Mouse (Mus musculus): ENCODE measurements around the gene Dgcr2. TPM values are rescaled to one million over a fixed set of nuclear protein-coding genes. Genes with fewer than 3 reads are reported as not detected.

The Dgcr2 gene
- polyA plus RNA-seq, 1 experiment from 2014 or later = 110 TPM

DNA sequence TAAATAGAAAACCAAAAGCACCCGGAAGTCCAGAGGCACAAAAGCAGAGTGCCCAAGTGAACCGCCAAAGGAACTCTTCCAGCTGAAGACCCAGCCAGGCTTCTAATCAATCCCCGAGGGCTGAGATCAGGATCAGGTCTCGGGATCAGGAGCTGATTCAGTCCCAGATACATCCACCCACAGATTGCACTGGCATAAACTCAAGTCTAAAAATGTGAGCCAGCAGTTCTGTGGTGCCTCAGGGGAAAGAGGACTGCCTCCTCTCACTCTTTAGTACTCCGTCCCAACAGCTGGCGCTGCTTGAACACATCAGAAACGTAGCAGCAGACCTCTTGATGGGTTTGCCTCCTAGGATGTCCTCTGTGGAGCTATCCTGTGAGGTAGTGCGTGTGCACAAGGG, 81.8 kb downstream of the Dgcr2 start:
- no peak overlapping the region for H3K27ac ChIP-seq (ENCODE audit: low read depth, low read length)
- H3K9me3 ChIP-seq (ENCODE audit: control insufficient read depth, low read length) = no peaks in the 10 kb centered on the region
- no peaks in the 10 kb centered on the region for H3K36me3 ChIP-seq (ENCODE audit: control insufficient read depth, insufficient read depth, low read length)
- WGBS = 83% methylated on average over 8 of the region's 8 CpGs
- H3K4me2 ChIP-seq (ENCODE audit: low read depth) = no peak overlapping the region
- H3K4me3 ChIP-seq (ENCODE audit: low read depth, low read length) = no peak overlapping the region
- no peak overlapping the region for H3K9ac ChIP-seq (ENCODE audit: low read length)
- peak; percentile 11 for DNase-seq (ENCODE audit: low spot score)
- H3K27me3 ChIP-seq (ENCODE audit: control insufficient read depth, insufficient read depth, low read length) = peaks cover 10% of the 10 kb centered on the region
- ATAC-seq (ENCODE audit: insufficient read depth, low FRiP score, low TSS enrichment) = no peak
- no peaks in the 10 kb centered on the region for H3K4me1 ChIP-seq (ENCODE audit: control insufficient read depth, insufficient read depth, low read length)

DNA sequence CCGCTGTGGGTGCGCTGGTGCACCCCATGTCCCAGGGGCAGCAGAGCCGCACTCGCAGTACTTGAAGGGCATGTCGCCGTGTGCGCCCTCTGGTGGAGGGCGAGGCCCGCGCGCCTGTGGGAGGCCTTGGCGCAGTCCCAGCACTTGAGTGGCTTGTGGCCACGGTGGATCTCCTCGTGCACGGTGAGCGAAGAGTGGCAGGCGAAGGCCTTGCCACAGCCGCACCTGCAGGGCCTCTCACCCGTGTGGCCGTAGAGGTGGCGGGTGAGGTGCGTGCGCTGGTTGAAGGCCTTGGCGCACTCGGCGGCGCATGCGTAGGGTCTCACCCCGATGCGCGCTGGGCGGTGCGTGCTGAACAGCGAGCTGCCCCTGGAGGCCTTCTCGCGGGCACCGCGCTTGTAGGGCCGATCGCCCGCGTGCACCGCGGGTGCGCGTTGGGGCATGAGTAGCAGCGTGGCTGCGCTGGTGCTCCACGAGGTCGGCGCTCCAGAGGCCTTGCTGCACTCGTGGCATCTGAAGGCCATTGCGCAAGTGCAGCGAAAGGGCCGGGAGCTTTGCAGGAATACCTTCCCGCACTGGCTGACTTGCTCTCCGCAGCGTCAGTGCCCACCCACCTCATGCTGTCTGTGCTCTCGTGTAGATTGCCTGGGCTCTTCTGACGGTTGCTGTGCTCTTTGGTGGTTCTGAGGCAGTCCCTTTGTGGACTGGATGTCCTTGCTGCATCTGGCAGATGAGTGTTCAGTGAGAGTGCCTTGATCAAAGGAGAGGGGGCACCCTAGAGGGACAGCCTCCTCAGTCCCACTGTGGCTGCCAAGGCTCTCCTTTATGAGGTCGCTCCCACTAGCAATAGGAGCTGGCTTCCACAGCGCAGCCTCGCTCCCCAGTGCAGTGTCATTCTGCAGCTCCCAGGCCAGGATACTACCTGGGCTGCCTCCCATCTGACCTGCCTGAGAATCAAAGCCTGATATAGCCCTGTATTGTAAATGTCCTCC, 82.7 kb downstream of the Dgcr2 start:
- H3K27me3 ChIP-seq (ENCODE audit: control insufficient read depth, insufficient read depth, low read length) = peaks cover 13% of the 10 kb centered on the region
- H3K4me2 ChIP-seq (ENCODE audit: low read depth) = peak overlapping the region; percentile 79
- peak overlapping the region; percentile 61 for H3K9ac ChIP-seq (ENCODE audit: low read length)
- H3K4me3 ChIP-seq (ENCODE audit: low read depth, low read length) = peak overlapping the region; percentile 41
- H3K4me1 ChIP-seq (ENCODE audit: control insufficient read depth, insufficient read depth, low read length) = no peaks in the 10 kb centered on the region
- DNase-seq (ENCODE audit: low spot score) (peak; percentile 87), ATAC-seq (ENCODE audit: insufficient read depth, low FRiP score, low TSS enrichment) (peak; percentile 88)
- H3K27ac ChIP-seq (ENCODE audit: low read depth, low read length) = no peak overlapping the region
- H3K9me3 ChIP-seq (ENCODE audit: control insufficient read depth, low read length) = no peaks in the 10 kb centered on the region
- 2% methylated on average over 63 of the region's 63 CpGs for WGBS
- no peaks in the 10 kb centered on the region for H3K36me3 ChIP-seq (ENCODE audit: control insufficient read depth, insufficient read depth, low read length)

DNA sequence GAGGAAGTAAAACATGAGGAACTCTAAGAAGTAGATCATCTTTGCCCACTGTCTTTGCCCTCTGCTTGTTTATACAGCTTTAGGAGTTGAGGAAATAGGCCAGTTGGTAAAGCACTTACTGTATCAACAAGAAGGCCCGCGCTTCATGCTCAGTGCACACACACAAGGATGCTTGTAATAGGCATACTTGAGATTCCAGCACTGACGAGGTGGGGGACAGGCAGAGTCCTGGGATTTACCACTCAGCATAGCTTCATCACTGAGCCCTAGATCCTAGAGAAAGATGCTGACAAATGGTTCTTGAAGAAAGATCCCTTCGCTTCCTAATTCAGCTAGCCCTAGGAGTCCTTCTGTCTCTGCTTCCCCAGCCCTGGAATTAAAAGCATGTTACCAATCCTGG, 85.2 kb downstream of the Dgcr2 start:
- WGBS = 47% methylated on average over 4 of the region's 4 CpGs
- peaks cover 6% of the 10 kb centered on the region; the same call in 1 of the 2 replicates for H3K4me1 ChIP-seq (ENCODE audit: control insufficient read depth, insufficient read depth, low read length)
- H3K9me3 ChIP-seq (ENCODE audit: control insufficient read depth, low read length) = no peaks in the 10 kb centered on the region
- no peak overlapping the region for H3K4me2 ChIP-seq (ENCODE audit: low read depth)
- H3K27me3 ChIP-seq (ENCODE audit: control insufficient read depth, insufficient read depth, low read length) = peaks cover 21% of the 10 kb centered on the region
- H3K36me3 ChIP-seq (ENCODE audit: control insufficient read depth, insufficient read depth, low read length) = no peaks in the 10 kb centered on the region
- DNase-seq (ENCODE audit: low spot score) (no peak), ATAC-seq (ENCODE audit: insufficient read depth, low FRiP score, low TSS enrichment) (no peak)
- H3K9ac ChIP-seq (ENCODE audit: low read length) = no peak overlapping the region
- H3K4me3 ChIP-seq (ENCODE audit: low read depth, low read length) = no peak overlapping the region
- no peak overlapping the region for H3K27ac ChIP-seq (ENCODE audit: low read depth, low read length)

DNA sequence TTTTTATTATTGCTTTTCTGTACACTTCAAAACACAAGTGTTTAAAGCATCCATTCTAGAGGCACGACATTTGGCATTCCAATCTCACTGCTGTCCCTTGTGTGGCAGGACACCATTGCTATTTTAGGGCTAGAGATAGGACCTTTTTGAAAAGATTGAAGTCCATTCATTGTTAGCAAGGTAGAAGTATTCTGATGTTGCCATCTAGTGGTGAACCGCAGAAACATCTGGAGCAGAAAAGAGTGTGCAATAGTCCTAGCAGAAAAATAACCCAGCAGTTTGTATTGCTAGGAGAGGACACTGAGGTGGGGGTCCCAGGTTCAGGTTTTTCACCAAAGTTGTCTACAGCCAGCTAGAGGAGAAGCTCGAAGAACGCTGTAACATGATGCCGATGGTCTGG, 86.2 kb downstream of the Dgcr2 start:
- Histone ChIP-seq H3K4me2 (ENCODE audit: low read depth) (no peak overlapping the region), H3K27ac (ENCODE audit: low read depth, low read length) (no peak overlapping the region), H3K9ac (ENCODE audit: low read length) (no peak overlapping the region), H3K9me3 (ENCODE audit: control insufficient read depth, low read length) (no peaks in the 10 kb centered on the region), H3K36me3 (ENCODE audit: control insufficient read depth, insufficient read depth, low read length) (no peaks in the 10 kb centered on the region), H3K4me1 (ENCODE audit: control insufficient read depth, insufficient read depth, low read length) (peaks cover 12% of the 10 kb centered on the region), H3K4me3 (ENCODE audit: low read depth, low read length) (no peak overlapping the region), H3K27me3 (ENCODE audit: control insufficient read depth, insufficient read depth, low read length) (peaks cover 24% of the 10 kb centered on the region)
- ATAC-seq (ENCODE audit: insufficient read depth, low FRiP score, low TSS enrichment) = no peak
- DNase-seq (ENCODE audit: low spot score) = no peak
- 9% methylated on average over 5 of the region's 5 CpGs for WGBS

DNA sequence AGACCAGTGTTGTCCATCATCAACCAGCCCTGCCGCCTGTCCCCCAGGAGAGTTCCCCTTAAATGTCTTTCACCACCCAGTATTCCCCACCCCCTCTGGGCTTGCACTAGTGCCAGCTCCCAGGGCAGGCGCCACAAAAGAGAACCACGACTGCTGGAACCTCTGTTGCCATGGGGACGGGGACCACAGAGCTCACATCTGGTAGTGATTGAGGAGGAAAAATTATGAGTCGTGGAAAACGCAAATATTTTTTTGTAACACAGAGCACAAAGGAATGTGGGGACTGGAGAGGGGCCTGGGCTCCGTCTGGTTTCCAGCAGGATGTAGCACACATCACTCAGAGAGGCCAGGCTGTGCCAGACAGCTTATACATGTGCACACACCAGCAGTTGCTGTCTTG, 88.7 kb downstream of the Dgcr2 start:
- Histone ChIP-seq H3K4me1 (ENCODE audit: control insufficient read depth, insufficient read depth, low read length) (peaks cover 22% of the 10 kb centered on the region), H3K36me3 (ENCODE audit: control insufficient read depth, insufficient read depth, low read length) (no peaks in the 10 kb centered on the region), H3K4me2 (ENCODE audit: low read depth) (no peak overlapping the region), H3K9me3 (ENCODE audit: control insufficient read depth, low read length) (no peaks in the 10 kb centered on the region), H3K9ac (ENCODE audit: low read length) (no peak overlapping the region), H3K4me3 (ENCODE audit: low read depth, low read length) (no peak overlapping the region), H3K27me3 (ENCODE audit: control insufficient read depth, insufficient read depth, low read length) (peaks cover 37% of the 10 kb centered on the region), H3K27ac (ENCODE audit: low read depth, low read length) (peak overlapping the region; percentile 70)
- ATAC-seq (ENCODE audit: insufficient read depth, low FRiP score, low TSS enrichment) (no peak), DNase-seq (ENCODE audit: low spot score) (peak; percentile 61)
- WGBS = 34% methylated on average over 7 of the region's 7 CpGs

DNA sequence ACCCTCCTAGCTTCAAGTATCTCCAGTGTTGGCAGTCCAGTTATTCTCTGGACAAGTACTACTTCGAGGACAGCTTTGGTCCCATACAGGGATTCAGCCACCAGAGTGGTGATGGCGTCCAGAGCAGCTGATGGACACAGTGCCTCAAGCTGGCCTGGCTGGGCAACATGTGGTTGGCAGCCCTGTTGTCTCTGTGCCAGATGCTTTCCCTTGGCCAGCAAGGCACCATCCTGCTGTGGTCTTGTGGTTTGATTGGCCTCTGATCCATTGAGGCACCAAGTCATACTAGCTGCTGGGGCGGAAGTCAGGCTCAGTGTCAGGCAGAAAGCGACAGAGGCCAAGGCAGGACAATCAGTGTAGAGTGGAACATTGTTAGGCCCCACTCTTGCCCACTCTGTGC, 89.2 kb downstream of the Dgcr2 start:
- Histone ChIP-seq H3K27ac (ENCODE audit: low read depth, low read length) (peak overlapping the region; percentile 70), H3K4me3 (ENCODE audit: low read depth, low read length) (no peak overlapping the region), H3K27me3 (ENCODE audit: control insufficient read depth, insufficient read depth, low read length) (peaks cover 43% of the 10 kb centered on the region), H3K36me3 (ENCODE audit: control insufficient read depth, insufficient read depth, low read length) (no peaks in the 10 kb centered on the region), H3K9me3 (ENCODE audit: control insufficient read depth, low read length) (no peaks in the 10 kb centered on the region), H3K4me2 (ENCODE audit: low read depth) (no peak overlapping the region), H3K9ac (ENCODE audit: low read length) (no peak overlapping the region), H3K4me1 (ENCODE audit: control insufficient read depth, insufficient read depth, low read length) (peaks cover 27% of the 10 kb centered on the region)
- ATAC-seq (ENCODE audit: insufficient read depth, low FRiP score, low TSS enrichment) = no peak
- WGBS = 74% methylated on average over 4 of the region's 4 CpGs
- DNase-seq (ENCODE audit: low spot score) = no peak

DNA sequence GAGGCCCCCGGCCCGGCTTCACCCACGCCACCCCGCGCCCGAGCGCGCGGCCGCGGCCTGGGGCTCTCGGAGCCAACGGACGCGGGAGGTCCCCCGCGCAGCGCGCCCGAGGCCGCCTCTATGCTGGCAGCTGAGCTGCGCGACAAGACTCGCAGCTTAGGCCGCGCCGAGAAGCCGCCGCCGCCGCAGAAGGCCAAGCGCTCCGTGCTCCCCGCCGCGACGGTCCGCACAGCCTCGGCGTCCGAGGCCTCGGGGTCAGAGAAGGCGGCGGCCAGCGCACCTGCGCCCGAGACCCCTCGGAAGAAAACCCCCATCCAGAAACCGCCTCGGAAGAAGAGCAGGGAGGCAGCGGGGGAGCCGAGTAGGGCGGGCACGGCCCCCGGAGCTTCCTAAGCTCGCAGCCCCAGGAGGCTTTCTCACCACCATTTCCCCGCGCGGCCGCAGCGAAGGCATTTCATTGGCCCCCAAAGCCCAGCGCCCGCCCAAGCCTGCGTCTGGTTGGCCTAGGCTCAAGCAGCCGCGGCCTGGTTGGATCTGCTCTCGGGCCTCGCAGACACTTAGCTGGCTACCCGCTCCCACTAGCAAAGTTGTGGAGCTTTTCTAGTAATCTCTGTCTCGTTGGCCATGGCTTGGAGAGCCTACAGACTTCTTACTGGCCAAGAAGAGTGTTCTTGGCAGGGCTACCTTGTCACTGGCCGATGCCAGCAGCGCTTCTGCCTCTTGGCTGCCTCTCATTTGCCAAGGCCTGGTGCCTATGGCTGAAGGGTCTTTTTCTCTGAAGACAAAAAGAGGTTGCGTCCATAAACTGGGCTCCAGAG, 91.0 kb downstream of the Dgcr2 start:
- ATAC-seq (ENCODE audit: insufficient read depth, low FRiP score, low TSS enrichment) (peak; percentile 86), DNase-seq (ENCODE audit: low spot score) (peak; percentile 94)

DNA sequence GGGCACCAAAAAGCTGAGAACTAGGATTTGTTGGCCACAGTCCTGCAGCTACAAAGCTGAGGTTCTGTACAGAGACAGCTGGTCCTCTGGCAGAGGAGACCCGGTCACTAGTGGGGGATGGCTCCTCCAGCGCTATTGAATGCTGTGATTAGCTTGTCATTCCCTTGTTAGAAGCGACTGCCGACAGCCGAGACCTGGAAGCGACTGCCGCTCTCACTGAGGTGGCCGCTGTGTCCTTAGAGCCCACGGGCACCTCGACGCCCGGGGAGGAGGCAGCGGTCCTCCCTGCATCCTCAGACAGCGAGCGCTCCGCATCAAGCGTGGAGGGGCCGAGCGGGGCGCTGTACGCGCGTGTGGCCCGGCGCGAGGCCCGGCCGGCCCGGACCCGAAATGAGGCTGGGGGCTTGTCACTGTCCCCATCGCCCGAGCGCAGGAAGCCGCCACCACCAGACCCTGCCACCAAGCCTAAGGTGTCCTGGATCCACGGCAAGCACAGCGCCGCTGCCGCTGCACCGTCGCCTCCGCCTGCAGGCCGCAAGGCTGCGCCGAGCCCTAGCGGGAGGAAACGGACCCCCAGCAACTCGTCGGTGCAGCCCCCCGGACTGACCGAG, 91.7 kb downstream of the Dgcr2 start:
- Histone ChIP-seq H3K4me2 (ENCODE audit: low read depth) (peak overlapping the region; percentile 97), H3K9ac (ENCODE audit: low read length) (peak overlapping the region; percentile 83), H3K27me3 (ENCODE audit: control insufficient read depth, insufficient read depth, low read length) (peaks cover 65% of the 10 kb centered on the region), H3K27ac (ENCODE audit: low read depth, low read length) (peak overlapping the region; percentile 60), H3K9me3 (ENCODE audit: control insufficient read depth, low read length) (no peaks in the 10 kb centered on the region), H3K4me3 (ENCODE audit: low read depth, low read length) (peak overlapping the region; percentile 55), H3K36me3 (ENCODE audit: control insufficient read depth, insufficient read depth, low read length) (0 out of 2 replicates have a peak, but pooled peaks cover 3% of the 10 kb centered on the region), H3K4me1 (ENCODE audit: control insufficient read depth, insufficient read depth, low read length) (peaks cover 45% of the 10 kb centered on the region)
- DNase-seq (ENCODE audit: low spot score) (peak; percentile 60), ATAC-seq (ENCODE audit: insufficient read depth, low FRiP score, low TSS enrichment) (peak; percentile 25)
- WGBS = 2% methylated on average over 50 of the region's 50 CpGs

More for the DNA sequence above, 91.0 kb downstream of the Dgcr2 start:
- Histone ChIP-seq H3K9ac (ENCODE audit: low read length) (peak overlapping the region; percentile 83), H3K4me1 (ENCODE audit: control insufficient read depth, insufficient read depth, low read length) (peaks cover 44% of the 10 kb centered on the region), H3K27me3 (ENCODE audit: control insufficient read depth, insufficient read depth, low read length) (peaks cover 58% of the 10 kb centered on the region), H3K9me3 (ENCODE audit: control insufficient read depth, low read length) (no peaks in the 10 kb centered on the region), H3K4me3 (ENCODE audit: low read depth, low read length) (peak overlapping the region; percentile 55), H3K36me3 (ENCODE audit: control insufficient read depth, insufficient read depth, low read length) (0 out of 2 replicates have a peak, but pooled peaks cover 3% of the 10 kb centered on the region), H3K27ac (ENCODE audit: low read depth, low read length) (peak overlapping the region; percentile 60), H3K4me2 (ENCODE audit: low read depth) (peak overlapping the region; percentile 97)
- WGBS = 2% methylated on average over 72 of the region's 73 CpGs

Data from neural tube, embryonic 11.5 days (tissue).